Mouse (Mus musculus) thymus, postnatal 14 days (tissue): ENCODE results near the gene Zbtb20.

Experiments
- DNase-seq: peaks from one replicate; pipeline ENCODE4 v3.0.0; 2021

Zbtb20 gene

DNA sequence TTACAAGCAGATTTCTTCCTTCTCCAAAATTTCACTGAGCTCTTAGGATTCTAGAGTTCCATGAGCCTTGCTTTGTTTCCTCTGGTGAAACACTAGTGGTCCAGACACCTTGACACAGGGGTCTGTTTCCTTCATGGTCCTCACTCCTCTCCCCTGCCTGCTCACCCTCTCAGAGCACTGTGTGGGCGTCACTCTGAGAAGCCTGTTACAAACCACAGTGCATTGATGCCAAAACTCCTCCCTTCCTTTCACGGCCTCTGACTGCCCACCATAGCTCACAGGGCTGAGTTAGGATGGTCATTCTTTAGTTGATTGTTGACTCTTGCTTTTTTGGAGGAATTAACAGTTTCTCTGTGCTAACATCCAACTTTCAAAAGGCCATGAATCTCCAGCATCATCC, 744.7 kb downstream of the Zbtb20 start:
- DNase-seq: no peak

- DNase-seq: no peak
Observed at GRCm38 (mm10) chr16:43623315-43624000, 747.8 kb downstream of the Zbtb20 start.

DNA sequence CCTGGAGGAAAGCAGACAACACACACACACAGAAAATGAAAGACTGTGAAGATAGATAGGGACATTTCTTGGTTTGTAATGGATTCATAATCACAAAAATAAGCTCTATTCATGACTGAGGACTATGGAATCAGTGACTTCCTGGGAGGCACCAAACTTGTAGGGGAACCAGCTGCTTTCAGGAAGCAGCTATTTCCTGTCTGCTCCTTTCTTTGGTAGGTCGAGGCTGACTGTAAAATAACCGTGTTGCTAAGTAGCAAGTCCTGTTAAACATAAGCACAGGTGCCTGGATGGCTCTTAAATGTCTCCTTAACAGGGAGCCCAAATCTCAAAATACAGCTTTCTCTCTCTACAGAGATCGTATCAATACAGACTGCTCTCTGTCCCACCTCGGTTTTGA, 749.2 kb downstream of the Zbtb20 start:
- peak; percentile 28 for DNase-seq

DNA sequence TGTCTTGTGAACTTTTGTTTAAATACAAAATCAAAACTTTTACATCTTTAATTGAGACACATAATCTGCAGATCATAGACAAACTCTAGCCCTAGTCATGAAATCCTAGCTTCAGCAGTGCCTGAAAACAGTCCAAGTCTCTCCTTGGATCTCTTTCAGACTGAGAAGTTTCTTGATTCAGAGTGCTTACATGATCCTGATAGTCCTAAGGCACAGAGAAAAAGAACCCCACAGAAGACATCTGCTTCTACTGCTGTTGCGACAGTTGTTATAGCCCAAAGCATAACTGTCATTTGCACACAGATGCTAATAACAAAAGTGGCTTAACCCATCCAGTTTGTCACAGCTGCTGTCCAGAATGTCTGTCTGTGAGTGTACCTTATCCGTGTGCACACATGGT, 749.6 kb downstream of the Zbtb20 start:
- no peak for DNase-seq

- no peak for DNase-seq
Observed at GRCm38 (mm10) chr16:43625956-43626355, 750.3 kb downstream of the Zbtb20 start.

- DNase-seq: no peak
Observed at GRCm38 (mm10) chr16:43628662-43629061, 753.0 kb downstream of the Zbtb20 start.

- no peak for DNase-seq
Observed at GRCm38 (mm10) chr16:43631758-43632157, 756.1 kb downstream of the Zbtb20 start.

DNA sequence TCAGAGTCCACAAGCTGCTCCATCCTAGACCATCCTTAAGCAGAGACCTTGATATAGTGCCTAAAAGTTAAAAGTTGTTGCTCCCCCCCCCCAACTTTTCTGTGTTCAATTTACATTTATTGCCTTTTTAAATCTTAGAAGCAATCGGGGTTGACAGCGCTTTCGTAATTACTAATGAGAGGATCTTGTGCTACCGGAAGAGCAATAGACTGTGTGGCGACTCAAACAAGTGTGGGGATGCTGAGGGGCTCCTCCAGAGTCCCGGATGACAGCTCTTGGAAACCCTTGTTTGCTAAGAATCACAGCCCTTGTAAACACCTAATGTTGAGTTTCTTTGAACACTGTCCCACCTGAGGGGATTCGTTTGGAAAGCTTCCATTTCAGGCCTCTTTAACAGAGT, 758.4 kb downstream of the Zbtb20 start:
- DNase-seq: no peak

DNA sequence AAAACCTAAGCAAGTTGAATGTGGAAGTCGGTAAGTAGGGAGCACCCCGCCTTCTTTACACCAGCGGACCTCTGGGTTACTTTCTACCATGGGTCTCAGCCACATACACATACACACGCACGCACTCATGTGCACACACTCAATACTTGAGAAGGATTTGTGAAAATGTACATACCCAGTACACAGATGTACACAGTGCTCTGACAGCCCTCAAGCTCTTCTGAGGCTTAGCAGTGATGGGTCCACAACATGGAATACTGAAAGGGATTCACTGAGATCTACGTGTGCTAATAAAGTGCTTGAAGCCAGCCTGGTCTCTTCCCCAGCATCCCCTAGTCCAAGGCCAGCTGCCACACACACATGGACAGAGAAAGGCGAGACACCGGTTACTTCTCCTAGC, 761.6 kb downstream of the Zbtb20 start:
- no peak for DNase-seq

DNA sequence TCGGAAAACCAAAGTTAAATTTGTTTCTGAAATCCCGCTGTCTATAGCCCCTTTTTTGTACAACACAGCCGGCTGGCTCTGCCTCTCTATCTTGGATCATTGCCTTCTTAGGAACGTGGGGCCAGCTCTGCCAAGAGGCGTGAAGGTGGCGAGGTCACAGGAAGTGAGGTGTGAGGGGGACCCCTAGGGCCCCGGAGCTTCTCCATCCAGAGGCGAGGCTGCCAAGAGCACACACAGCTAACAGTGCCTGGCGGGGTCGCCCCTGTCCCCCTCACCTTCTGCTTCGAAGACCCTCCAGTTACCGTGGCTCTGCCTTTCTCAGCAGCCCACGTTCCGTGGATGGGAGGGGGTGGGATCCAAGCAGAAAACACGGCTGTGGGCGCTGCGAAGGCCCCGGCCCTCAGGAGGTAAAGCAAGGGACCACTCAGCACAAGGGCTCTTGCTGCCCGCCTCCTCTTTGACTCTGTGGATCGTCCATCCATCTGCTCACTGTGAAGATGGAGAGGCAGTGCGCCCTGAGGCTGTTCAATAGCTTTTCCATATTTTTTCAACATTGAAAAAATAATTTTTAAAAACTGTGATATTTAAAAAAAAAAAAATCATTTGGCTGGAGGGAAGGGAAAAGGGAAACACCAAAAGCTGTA, 762.8 kb downstream of the Zbtb20 start:
- DNase-seq: no peak

- DNase-seq: no peak
Observed at GRCm38 (mm10) chr16:43641230-43641629, 765.5 kb downstream of the Zbtb20 start.

- DNase-seq: no peak
Observed at GRCm38 (mm10) chr16:43645879-43646278, 770.2 kb downstream of the Zbtb20 start.

GRCm38 (mm10) chr16:43646943-43647342, 771.3 kb downstream of the Zbtb20 start:
- no peak for DNase-seq

GRCm38 (mm10) chr16:43647641-43648040, 772.0 kb downstream of the Zbtb20 start:
- DNase-seq: no peak

DNA sequence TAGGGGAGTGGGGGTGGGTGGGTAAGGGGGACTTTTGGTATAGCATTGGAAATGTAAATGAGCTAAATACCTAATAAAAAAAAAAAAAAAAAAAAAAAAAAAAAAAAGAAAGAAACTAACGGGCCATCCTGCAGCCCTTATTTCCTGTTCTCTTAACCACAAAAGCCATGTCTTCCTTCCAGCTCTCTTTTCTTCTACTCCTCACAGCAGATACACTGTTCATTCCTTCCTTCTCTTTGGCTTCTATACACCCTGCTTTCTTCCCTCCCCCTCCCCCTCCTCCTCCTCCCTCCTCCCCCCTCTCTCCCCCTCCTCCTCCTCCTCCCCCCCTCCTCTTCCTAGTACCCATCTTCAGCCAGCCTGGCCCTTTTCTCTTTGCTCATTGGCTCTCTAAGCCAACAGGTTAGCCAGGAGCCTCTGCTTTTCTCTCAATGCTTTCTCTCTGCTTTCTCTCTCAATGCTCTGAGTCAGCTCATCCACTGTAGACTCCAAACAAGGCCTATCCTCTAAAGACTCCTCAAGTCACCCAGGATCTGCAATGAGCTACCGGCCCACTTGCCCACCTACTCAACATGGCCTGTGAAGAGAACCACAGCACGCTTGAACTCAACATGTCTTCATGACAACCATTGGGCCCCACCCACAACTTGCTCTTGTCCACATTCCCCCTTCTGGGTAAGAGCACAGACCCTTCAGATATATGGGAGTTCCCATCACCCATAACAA, 774.8 kb downstream of the Zbtb20 start:
- DNase-seq: no peak

DNA sequence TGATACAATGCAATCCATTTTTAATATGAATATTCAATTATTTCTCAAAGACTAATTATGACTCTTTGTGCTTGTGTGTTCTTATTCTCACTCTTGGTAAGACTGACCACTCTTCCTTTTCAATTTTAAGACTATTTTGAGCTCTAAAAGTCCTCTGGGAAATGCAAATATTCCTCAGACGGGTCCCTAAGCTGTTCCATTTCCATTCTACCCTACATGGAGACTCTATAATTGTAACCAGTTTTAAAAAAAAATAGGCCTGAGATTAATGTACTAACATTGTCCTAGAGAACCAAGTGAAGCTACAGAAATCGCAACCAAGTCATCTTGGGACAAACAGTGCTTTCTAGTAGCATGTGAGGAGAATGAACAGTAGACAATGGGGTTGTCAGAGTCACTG, 777.6 kb downstream of the Zbtb20 start:
- no peak for DNase-seq

GRCm38 (mm10) chr16:43654269-43654668, 778.6 kb downstream of the Zbtb20 start:
- DNase-seq: no peak

DNA sequence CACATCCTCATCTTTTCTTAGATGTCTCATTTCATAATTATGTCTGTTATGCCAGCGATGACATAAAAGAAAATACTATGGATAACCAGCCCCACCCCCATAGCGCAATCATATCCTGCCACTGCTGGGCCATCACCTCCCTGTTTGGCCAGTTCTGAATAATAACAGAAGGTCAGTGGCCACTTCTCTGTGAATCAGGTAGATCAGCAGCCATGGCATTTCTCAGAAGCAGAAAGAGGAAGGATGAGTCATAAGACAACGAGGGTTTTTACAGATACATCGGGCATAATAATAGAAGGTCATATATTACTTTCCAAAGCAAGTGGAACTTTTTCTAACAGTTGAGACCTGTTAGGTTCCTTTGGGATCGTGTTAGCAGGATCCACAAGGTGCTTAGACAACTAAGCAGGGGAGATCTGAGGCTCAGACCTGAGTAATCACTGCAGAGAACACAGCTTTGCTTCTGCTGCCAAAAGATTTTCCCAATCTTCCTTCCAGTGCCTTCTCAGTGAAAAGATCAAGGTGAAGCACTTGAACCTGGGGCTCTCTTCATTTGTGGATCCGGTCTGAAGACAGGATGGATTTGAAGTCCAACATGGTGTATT, 779.6 kb downstream of the Zbtb20 start:
- DNase-seq: no peak

- no peak for DNase-seq
Observed at GRCm38 (mm10) chr16:43661576-43661975, 785.9 kb downstream of the Zbtb20 start.

DNA sequence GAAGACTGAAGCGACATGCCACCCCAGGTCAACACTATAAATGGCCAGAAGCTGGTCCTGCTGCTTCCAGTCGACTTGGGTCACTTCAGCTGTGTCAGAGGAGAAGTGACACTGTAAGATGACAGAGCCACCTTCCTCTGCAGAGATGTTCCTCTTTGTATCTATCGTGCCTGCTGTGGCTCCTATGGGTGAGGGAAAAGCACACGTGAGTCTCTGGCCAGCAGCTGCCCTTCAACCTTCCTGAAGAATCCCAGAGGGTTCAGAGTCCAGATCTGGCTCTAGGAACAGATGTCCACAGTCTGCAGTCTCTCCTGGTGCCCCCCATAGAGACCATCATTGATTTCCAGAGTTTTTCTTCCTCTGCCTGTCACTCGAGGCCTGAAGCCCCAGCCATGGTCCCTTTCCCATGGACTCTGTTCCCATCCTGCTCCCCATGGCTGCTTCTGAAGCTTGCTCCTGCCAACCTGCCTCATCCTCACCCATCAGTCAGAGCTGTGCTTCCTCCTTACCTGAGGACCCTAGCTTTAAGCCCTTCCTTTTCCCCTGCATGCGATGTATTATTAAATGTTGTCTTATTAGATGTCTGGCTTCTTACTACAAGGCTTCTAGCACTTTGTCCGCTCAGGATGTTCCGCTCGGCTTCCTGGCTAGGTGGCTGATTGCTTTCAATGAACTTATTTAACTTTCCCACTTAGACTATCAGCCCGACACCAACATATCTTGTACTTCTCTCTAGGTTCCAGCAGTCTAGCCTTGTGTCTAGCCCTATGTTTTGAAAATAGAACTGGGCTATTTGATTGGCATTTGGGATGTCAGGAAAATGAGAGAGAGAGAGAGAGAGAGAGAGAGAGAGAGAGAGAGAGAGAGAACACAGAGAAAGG, 786.7 kb downstream of the Zbtb20 start:
- no peak for DNase-seq

- peak; percentile 26 for DNase-seq
Observed at GRCm38 (mm10) chr16:43663978-43664579, 788.4 kb downstream of the Zbtb20 start, which contains the start of gene Tigit. Gene Tigit (minus strand): TSS chr16:43664146.

DNA sequence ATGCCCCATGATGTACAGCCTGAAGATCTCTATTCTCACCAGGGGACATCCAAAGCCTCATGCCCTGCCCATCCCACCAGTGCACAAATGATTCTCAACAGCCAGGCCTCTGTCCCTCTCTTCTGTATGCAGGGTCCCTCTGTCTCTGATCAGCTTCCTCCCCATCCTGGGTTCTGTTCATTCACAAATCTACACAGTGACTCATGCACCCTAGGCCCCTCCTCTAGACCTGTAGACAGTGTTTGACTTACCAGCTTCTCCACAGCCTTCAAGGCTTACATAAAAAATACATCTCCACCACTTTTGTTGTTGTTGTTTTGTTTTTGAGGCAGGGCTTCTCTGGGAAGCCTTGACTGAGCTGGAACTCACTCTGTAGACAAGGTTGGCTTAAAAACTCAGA, 789.2 kb downstream of the Zbtb20 start:
- no peak for DNase-seq
